Mouse (Mus musculus): Measurements from ENCODE around the gene Llgl2. TPM values are rescaled to one million over a fixed set of nuclear protein-coding genes. Genes with fewer than 3 reads are reported as not detected.

Gene Llgl2
- polyA plus RNA-seq (2014; fragmentation: Nextera tagmentation; extraction: Ambion mirVana): 15.6 and 18.7 TPM in 2 replicates

GRCm38 (mm10) chr11:115823774-115824740, at the start of gene Llgl2:
Gene Llgl2, plus strand, starts transcription at chr11:115824049.
- Histone ChIP-seq H3K4me2 (peak within 1 kb of the TSS; percentile 100), H3K36me3 (ENCODE audit: control insufficient read depth, insufficient read depth, low read length) (peaks cover 25% of the 10 kb centered on the region), H3K4me3 (ENCODE audit: low read depth, low read length) (peak within 1 kb of the TSS; percentile 84), H3K9ac (ENCODE audit: low read depth, low read length) (peak within 1 kb of the TSS; percentile 78), H3K27ac (ENCODE audit: low read depth, low read length) (peak within 1 kb of the TSS; percentile 74), H3K27me3 (replicated peaks; ENCODE audit: control insufficient read depth, insufficient read depth, low read length) (0 out of 2 replicates have a peak, but pooled peaks cover 3% of the 10 kb centered on the region), H3K9me3 (ENCODE audit: control insufficient read depth, low read length) (no peaks in the 10 kb centered on the region), H3K4me1 (replicated peaks; ENCODE audit: control insufficient read depth, insufficient read depth, low read length) (peaks cover 23% of the 10 kb centered on the region)
- DNase-seq (ENCODE audit: low spot score): peak; percentile 88
- under 1% methylated on average over 86 of the region's 87 CpGs for WGBS
- ATAC-seq (replicated peaks; ENCODE audit: low FRiP score): peak; percentile 97

DNA sequence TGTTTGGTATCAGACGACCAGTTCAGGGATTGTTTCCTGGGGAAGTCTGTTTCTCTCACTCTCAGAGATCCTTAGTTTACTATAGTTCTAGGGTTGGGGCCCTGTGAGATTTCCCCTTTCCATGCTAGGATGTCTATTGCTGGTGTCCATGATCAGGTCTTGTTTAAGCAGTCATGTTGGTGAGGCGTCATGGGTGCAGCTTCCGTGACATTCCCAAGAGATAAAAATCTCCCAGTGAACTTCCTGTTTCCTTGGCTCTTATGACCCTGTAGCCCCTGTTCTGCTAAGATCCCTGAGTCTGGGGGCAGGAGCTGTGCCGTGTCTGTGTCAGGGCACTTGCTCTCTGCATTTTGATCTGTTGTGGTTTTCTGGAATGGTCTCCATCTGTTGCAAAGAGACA, 49.2 kb upstream of the Llgl2 start:
- no peak for DNase-seq (ENCODE audit: low spot score)
- no peaks in the 10 kb centered on the region for H3K27me3 ChIP-seq (replicated peaks; ENCODE audit: control insufficient read depth, insufficient read depth, low read length)
- H3K9ac ChIP-seq (ENCODE audit: low read depth, low read length): no peak overlapping the region
- no peak for ATAC-seq (replicated peaks; ENCODE audit: low FRiP score)
- 59% methylated on average over 4 of the region's 4 CpGs for WGBS
- no peak overlapping the region for H3K4me2 ChIP-seq
- H3K27ac ChIP-seq (ENCODE audit: low read depth, low read length): no peak overlapping the region
- peaks cover 2% of the 10 kb centered on the region; the same call in 1 of the 2 replicates for H3K36me3 ChIP-seq (ENCODE audit: control insufficient read depth, insufficient read depth, low read length)
- no peak overlapping the region for H3K4me3 ChIP-seq (ENCODE audit: low read depth, low read length)
- H3K4me1 ChIP-seq (replicated peaks; ENCODE audit: control insufficient read depth, insufficient read depth, low read length): peaks cover 47% of the 10 kb centered on the region
- no peaks in the 10 kb centered on the region for H3K9me3 ChIP-seq (ENCODE audit: control insufficient read depth, low read length)

DNA sequence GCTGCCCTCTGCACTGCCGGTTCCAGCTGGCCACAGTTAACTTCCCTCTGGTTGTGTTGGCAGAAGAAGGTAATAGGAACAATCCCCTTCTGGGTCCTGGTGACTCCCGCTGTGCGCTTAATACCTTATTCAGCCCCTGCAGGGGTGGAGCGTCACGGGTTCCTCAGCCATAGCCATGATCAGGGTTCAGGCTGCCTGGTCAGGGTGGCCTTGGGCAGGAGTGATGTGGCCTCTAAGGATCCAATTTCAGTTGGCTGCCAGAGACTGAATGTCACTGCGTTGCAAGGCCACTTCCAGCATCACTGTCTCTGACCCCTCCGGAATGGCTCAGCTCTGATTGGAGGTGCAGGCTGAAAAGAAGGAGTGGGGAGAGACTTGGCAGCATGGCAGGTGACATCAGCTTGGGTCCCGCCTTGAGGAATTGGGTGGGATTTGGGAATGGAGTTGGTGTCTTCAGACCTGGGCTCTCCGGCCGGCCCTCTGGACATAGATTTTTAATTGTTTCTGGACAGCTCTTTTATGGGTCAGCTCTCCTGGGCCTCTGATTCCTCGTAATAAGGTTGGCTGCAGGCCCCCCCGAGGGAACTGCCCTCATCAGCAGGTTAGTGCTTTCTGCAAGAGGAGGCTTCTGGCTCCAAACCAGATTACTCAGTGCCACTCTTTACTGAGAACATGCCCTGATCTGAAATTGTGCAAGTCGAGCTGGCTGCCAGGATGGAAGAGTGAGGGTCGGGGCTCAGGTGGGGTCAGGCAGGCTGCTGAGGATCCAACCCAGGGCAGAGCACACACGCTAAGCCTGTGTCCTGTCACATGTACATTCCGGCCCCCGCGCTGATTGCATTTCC, 47.8 kb upstream of the Llgl2 start:
- Histone ChIP-seq H3K27me3 (replicated peaks; ENCODE audit: control insufficient read depth, insufficient read depth, low read length) (no peaks in the 10 kb centered on the region), H3K4me3 (ENCODE audit: low read depth, low read length) (no peak overlapping the region), H3K27ac (ENCODE audit: low read depth, low read length) (no peak overlapping the region), H3K9ac (ENCODE audit: low read depth, low read length) (no peak overlapping the region), H3K36me3 (ENCODE audit: control insufficient read depth, insufficient read depth, low read length) (peaks cover 2% of the 10 kb centered on the region; the same call in 1 of the 2 replicates), H3K9me3 (ENCODE audit: control insufficient read depth, low read length) (no peaks in the 10 kb centered on the region), H3K4me1 (replicated peaks; ENCODE audit: control insufficient read depth, insufficient read depth, low read length) (peaks cover 47% of the 10 kb centered on the region), H3K4me2 (no peak overlapping the region)
- no peak for ATAC-seq (replicated peaks; ENCODE audit: low FRiP score)
- 65% methylated on average over 18 of the region's 18 CpGs for WGBS
- DNase-seq (ENCODE audit: low spot score): no peak

- 77% methylated on average over 9 of the region's 9 CpGs for WGBS
- ATAC-seq (replicated peaks; ENCODE audit: low FRiP score) (no peak), DNase-seq (ENCODE audit: low spot score) (no peak)
- no peak overlapping the region for H3K4me3 ChIP-seq (ENCODE audit: low read depth, low read length)
- H3K4me1 ChIP-seq (replicated peaks; ENCODE audit: control insufficient read depth, insufficient read depth, low read length): peaks cover 47% of the 10 kb centered on the region
- H3K4me2 ChIP-seq: no peak overlapping the region
- peaks cover 2% of the 10 kb centered on the region; the same call in 1 of the 2 replicates for H3K36me3 ChIP-seq (ENCODE audit: control insufficient read depth, insufficient read depth, low read length)
- no peaks in the 10 kb centered on the region for H3K27me3 ChIP-seq (replicated peaks; ENCODE audit: control insufficient read depth, insufficient read depth, low read length)
- H3K27ac ChIP-seq (ENCODE audit: low read depth, low read length): no peak overlapping the region
- H3K9ac ChIP-seq (ENCODE audit: low read depth, low read length): no peak overlapping the region
- H3K9me3 ChIP-seq (ENCODE audit: control insufficient read depth, low read length): no peaks in the 10 kb centered on the region
These were observed 46.9 kb upstream of the Llgl2 start for GRCm38 (mm10) chr11:115776954-115777353.

GRCm38 (mm10) chr11:115777487-115778335, 46.1 kb upstream of the Llgl2 start:
- Histone ChIP-seq H3K27me3 (replicated peaks; ENCODE audit: control insufficient read depth, insufficient read depth, low read length) (no peaks in the 10 kb centered on the region), H3K36me3 (ENCODE audit: control insufficient read depth, insufficient read depth, low read length) (peaks cover 2% of the 10 kb centered on the region; the same call in 1 of the 2 replicates), H3K4me3 (ENCODE audit: low read depth, low read length) (no peak overlapping the region), H3K27ac (ENCODE audit: low read depth, low read length) (peak overlapping the region; percentile 43; the same call in 1 of the 2 replicates), H3K9me3 (ENCODE audit: control insufficient read depth, low read length) (no peaks in the 10 kb centered on the region), H3K4me1 (replicated peaks; ENCODE audit: control insufficient read depth, insufficient read depth, low read length) (peaks cover 47% of the 10 kb centered on the region), H3K4me2 (no peak overlapping the region), H3K9ac (ENCODE audit: low read depth, low read length) (no peak overlapping the region)
- ATAC-seq (replicated peaks; ENCODE audit: low FRiP score) (no peak), DNase-seq (ENCODE audit: low spot score) (no peak)
- 87% methylated on average over 17 of the region's 17 CpGs for WGBS

DNA sequence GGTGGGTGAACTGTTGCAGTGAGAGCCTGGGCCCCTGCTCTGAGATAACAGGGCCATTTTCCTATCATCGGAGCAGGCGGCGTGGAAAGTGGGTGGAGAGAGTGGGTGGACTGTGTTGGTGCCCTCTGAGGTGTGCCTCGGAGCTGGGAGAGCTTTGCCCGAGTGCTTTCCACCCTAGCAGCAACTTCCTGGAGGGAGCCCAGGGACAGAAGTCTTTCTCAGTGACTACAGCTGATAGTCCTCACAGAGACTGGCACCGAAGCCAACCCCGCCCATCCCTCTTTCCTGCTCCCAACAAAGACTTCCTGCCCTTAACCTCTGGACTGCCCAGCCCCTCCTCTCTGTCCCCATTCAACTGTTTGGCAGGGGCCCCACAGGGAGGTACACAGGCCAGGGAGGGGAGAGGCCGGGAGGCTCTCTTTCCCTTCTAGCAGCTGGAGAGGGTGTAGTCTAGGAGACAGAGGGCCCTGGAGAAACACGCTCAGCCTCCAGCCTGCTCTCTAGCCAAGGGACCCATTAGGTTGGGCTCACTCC, 44.7 kb upstream of the Llgl2 start:
- Histone ChIP-seq H3K4me1 (replicated peaks; ENCODE audit: control insufficient read depth, insufficient read depth, low read length) (peaks cover 45% of the 10 kb centered on the region), H3K27me3 (replicated peaks; ENCODE audit: control insufficient read depth, insufficient read depth, low read length) (no peaks in the 10 kb centered on the region), H3K36me3 (ENCODE audit: control insufficient read depth, insufficient read depth, low read length) (peaks cover 2% of the 10 kb centered on the region; the same call in 1 of the 2 replicates), H3K27ac (ENCODE audit: low read depth, low read length) (peak overlapping the region; percentile 95), H3K9ac (ENCODE audit: low read depth, low read length) (peak overlapping the region; percentile 65), H3K4me2 (peak overlapping the region; percentile 59), H3K4me3 (ENCODE audit: low read depth, low read length) (peak overlapping the region; percentile 25; the same call in 1 of the 2 replicates), H3K9me3 (ENCODE audit: control insufficient read depth, low read length) (no peaks in the 10 kb centered on the region)
- ATAC-seq (replicated peaks; ENCODE audit: low FRiP score): peak; percentile 92
- WGBS: 4% methylated on average over 9 of the region's 9 CpGs
- DNase-seq (ENCODE audit: low spot score): peak; percentile 84

GRCm38 (mm10) chr11:115780141-115781070, 43.4 kb upstream of the Llgl2 start:
- WGBS: 40% methylated on average over 20 of the region's 20 CpGs
- H3K4me3 ChIP-seq (ENCODE audit: low read depth, low read length): no peak overlapping the region
- H3K4me2 ChIP-seq: peak overlapping the region; percentile 59
- peak overlapping the region; percentile 65 for H3K9ac ChIP-seq (ENCODE audit: low read depth, low read length)
- no peak for ATAC-seq (replicated peaks; ENCODE audit: low FRiP score)
- H3K4me1 ChIP-seq (replicated peaks; ENCODE audit: control insufficient read depth, insufficient read depth, low read length): peaks cover 42% of the 10 kb centered on the region
- no peaks in the 10 kb centered on the region for H3K27me3 ChIP-seq (replicated peaks; ENCODE audit: control insufficient read depth, insufficient read depth, low read length)
- H3K9me3 ChIP-seq (ENCODE audit: control insufficient read depth, low read length): no peaks in the 10 kb centered on the region
- peak overlapping the region; percentile 95 for H3K27ac ChIP-seq (ENCODE audit: low read depth, low read length)
- peaks cover 2% of the 10 kb centered on the region; the same call in 1 of the 2 replicates for H3K36me3 ChIP-seq (ENCODE audit: control insufficient read depth, insufficient read depth, low read length)
- DNase-seq (ENCODE audit: low spot score): no peak
